Mouse (Mus musculus): ENCODE results near the gene Il12b. TPM values are rescaled to one million over a fixed set of nuclear protein-coding genes. Genes with fewer than 3 reads are reported as not detected.
A peak's percentile ranks its signal among the peaks of the same experiment; 100 is the strongest.

Gene Il12b
- polyA plus RNA-seq, 1 experiment from 2014 or later, result 0.27 TPM

DNA sequence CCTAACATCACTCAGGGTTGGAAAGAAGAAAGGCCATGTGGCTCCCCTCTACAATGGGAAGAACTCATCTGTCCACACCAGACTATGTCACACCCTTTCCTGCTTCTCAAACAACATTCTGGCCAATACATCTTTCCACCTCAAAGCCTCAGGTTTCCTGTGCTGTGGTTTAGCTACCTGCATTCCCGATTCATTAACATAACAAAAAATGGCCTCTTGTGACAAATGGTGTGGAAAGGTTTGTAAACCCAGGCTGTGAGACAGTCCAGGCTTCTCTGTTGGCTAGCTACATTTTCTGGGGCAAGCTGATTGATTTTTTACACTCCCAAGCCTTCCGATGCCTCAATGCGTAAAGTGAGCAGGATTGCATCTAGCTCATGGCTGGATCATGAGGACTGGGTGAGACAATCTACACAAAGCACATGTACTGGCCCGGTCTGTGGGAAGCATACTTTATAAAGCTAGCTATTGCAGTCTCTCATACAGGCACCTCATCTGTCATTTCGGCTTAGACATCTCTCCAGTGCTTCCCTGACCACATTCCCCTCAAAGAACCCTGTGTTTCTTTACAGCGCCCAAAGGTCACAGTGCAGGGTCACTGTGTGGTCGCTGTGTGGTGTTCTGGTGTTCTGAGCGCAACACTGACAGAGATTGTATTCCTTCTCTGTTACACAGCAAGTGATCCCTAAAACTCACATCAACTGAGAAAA, 6.6 kb upstream of the Il12b start:
- Histone ChIP-seq H3K9ac (no peak overlapping the region), H3K4me1 (replicated peaks) (peaks cover 4% of the 10 kb centered on the region), H3K27ac (ENCODE audit: poor library complexity, severe bottlenecking) (no peak overlapping the region), H3K4me2 (no peak overlapping the region), H3K9me3 (replicated peaks) (no peaks in the 10 kb centered on the region), H3K4me3 (no peak overlapping the region), H3K27me3 (replicated peaks) (no peaks in the 10 kb centered on the region), H3K36me3 (no peaks in the 10 kb centered on the region)
- 74% methylated on average over 8 of the region's 8 CpGs for WGBS
- no peak for ATAC-seq (ENCODE audit: insufficient number of reproducible peaks, low FRiP score)

GRCm38 (mm10) chr11:44395401-44395800, 4.5 kb upstream of the Il12b start:
- Histone ChIP-seq H3K9ac (no peak overlapping the region), H3K36me3 (no peaks in the 10 kb centered on the region)
- 79% methylated on average over 4 of the region's 4 CpGs for WGBS

DNA sequence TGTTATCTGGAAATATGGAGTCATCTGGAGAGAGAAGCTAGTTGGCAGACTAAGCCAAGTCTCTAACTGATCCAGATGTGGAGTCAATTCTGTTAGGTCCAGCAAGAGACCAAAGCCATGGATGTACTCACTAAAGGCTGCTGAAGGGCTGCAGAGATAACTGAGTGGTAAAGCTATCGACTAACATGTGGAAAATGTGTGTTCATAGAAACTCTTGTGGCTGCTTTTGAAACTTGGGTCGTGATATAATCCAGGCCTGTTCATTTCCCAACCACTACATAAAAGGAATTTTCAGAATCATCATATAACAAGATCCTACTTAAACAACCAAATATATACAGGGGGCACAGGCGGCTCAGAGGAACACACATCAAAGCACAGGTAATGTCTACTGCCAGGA, 2.3 kb upstream of the Il12b start:
- ATAC-seq (ENCODE audit: insufficient number of reproducible peaks, low FRiP score), result no peak
- no peaks in the 10 kb centered on the region for H3K36me3 ChIP-seq
- 37% methylated on average over 3 of the region's 3 CpGs for WGBS

More at GRCm38 (mm10) chr11:44395401-44395800, 4.5 kb upstream of the Il12b start:
- no peak overlapping the region for H3K4me3 ChIP-seq
- no peak overlapping the region for H3K4me2 ChIP-seq
- no peak for ATAC-seq (ENCODE audit: insufficient number of reproducible peaks, low FRiP score)
- H3K9me3 ChIP-seq (replicated peaks), result no peaks in the 10 kb centered on the region
- peaks cover 10% of the 10 kb centered on the region for H3K4me1 ChIP-seq (replicated peaks)
- H3K27me3 ChIP-seq (replicated peaks), result no peaks in the 10 kb centered on the region
- no peak overlapping the region for H3K27ac ChIP-seq (ENCODE audit: poor library complexity, severe bottlenecking)

DNA sequence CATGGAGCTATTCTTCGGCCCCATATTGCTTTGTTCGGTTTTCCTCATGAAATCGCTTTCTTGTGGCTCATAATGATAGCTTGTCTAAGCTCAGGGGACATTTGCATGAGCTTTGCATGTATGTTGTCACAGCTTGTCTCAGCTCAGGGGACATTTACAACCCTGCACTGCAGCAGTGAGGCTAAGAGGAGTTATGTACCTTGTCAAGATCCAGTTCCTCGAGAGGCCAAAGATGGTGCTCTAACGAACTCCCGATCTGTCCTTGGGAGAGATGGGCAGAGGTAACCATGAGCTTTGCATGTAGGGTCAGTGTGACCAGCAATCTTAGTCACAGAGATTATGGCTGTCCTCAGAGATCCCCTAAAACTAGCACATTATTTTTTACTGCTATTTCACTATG, 1.5 kb upstream of the Il12b start:
- peaks cover 26% of the 10 kb centered on the region for H3K4me1 ChIP-seq (replicated peaks)
- no peak for ATAC-seq (ENCODE audit: insufficient number of reproducible peaks, low FRiP score)
- H3K4me2 ChIP-seq, result 0 out of 2 replicates have a peak overlapping the region, but pooled peaks have one; percentile 62
- no peaks in the 10 kb centered on the region for H3K9me3 ChIP-seq (replicated peaks)
- H3K9ac ChIP-seq, result no peak overlapping the region
- H3K36me3 ChIP-seq, result no peaks in the 10 kb centered on the region
- H3K27me3 ChIP-seq (replicated peaks), result no peaks in the 10 kb centered on the region
- WGBS, result 58% methylated on average over 6 of the region's 6 CpGs
- H3K27ac ChIP-seq (ENCODE audit: poor library complexity, severe bottlenecking), result 0 out of 2 replicates have a peak overlapping the region, but pooled peaks have one; percentile 29
- H3K4me3 ChIP-seq, result no peak overlapping the region

More for the DNA sequence above, 2.3 kb upstream of the Il12b start:
- Histone ChIP-seq H3K27me3 (replicated peaks) (no peaks in the 10 kb centered on the region), H3K9ac (no peak overlapping the region), H3K4me2 (no peak overlapping the region), H3K9me3 (replicated peaks) (no peaks in the 10 kb centered on the region), H3K4me3 (no peak overlapping the region), H3K27ac (ENCODE audit: poor library complexity, severe bottlenecking) (no peak overlapping the region), H3K4me1 (replicated peaks) (peaks cover 26% of the 10 kb centered on the region)

DNA sequence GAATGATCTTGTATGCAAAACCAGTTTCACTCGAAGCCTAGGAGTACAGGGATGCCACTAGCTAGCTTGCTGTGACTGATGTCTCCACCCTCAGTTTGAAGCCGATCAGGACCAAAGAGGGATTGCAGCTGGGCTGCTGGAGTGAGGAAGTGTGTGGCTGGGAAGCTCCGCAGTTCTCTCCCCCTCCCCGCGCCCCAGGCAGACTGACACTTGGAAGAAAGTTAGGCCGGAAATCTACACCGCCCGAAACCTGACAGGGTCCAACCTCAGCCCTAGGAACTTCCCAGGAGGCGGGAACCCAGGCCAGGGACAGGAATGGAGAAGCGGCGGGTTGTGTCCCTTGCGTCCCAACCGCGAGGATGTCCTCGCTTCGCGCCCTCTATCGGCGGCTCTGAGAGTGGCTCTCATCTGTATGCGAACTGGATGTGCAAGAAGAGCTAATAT, 1.1 kb upstream of the Il12b start:
- H3K4me3 ChIP-seq, result peak overlapping the region; percentile 35
- no peaks in the 10 kb centered on the region for H3K9me3 ChIP-seq (replicated peaks)
- H3K36me3 ChIP-seq, result no peaks in the 10 kb centered on the region
- H3K4me1 ChIP-seq (replicated peaks), result peaks cover 26% of the 10 kb centered on the region
- WGBS, result 2% methylated on average over 20 of the region's 20 CpGs
- ATAC-seq (ENCODE audit: insufficient number of reproducible peaks, low FRiP score), result peak; percentile 59; the same call in 1 of the 2 replicates
- H3K4me2 ChIP-seq, result peak overlapping the region; percentile 62
- peak overlapping the region; percentile 65; the same call in 1 of the 2 replicates for H3K9ac ChIP-seq
- H3K27me3 ChIP-seq (replicated peaks), result no peaks in the 10 kb centered on the region
- H3K27ac ChIP-seq (ENCODE audit: poor library complexity, severe bottlenecking), result no peak overlapping the region

DNA sequence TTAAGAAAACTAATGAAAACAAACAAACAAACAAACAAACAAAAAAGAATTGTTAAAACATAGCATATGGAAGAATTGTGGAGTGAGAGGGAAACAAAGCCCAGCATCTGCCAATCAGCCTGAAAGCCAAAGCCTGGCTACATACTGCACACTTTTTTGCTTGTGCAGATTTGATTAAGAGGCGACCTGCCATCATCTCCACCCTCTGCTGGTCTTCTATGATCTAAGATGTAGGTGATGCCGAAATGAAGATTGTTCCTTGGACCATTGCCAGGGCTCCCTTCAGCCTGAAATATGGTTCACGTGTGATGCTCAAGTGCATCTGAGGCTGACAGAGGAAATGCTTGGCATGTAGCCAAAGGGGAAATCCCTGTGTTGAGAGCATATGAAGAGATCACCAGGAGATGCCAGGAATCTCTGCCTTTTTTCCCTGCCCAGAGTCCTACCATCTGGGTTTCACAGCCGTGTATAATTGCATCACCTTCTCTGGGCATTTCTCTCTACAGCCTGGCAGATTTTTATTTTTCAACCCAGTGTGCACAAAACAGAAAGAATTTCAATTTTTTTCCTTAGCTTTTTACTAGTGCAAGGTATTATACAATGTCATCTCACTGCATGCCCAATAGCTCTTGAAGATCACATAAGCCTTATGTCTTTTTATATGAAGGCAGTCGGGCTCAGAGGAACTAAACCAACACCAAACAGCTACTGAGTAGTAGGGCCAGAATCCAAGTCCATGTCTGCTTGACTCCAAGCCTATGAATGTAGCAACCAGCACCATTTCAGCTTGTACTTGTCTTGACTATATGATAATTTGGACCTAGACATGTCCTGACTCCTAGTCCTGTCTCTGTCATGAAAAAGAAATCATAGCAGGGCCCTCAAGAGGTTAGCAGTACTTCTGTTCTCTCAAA, 2.0 kb downstream of the Il12b start:
- Histone ChIP-seq H3K36me3 (no peaks in the 10 kb centered on the region), H3K4me2 (0 out of 2 replicates have a peak overlapping the region, but pooled peaks have one; percentile 3), H3K27me3 (replicated peaks) (no peaks in the 10 kb centered on the region), H3K9me3 (replicated peaks) (no peaks in the 10 kb centered on the region), H3K9ac (no peak overlapping the region), H3K4me3 (no peak overlapping the region), H3K27ac (ENCODE audit: poor library complexity, severe bottlenecking) (peak overlapping the region; percentile 32; the same call in 1 of the 2 replicates), H3K4me1 (replicated peaks) (peaks cover 35% of the 10 kb centered on the region)
- 29% methylated on average over 5 of the region's 5 CpGs for WGBS
- ATAC-seq (ENCODE audit: insufficient number of reproducible peaks, low FRiP score), result peak; percentile 67

DNA sequence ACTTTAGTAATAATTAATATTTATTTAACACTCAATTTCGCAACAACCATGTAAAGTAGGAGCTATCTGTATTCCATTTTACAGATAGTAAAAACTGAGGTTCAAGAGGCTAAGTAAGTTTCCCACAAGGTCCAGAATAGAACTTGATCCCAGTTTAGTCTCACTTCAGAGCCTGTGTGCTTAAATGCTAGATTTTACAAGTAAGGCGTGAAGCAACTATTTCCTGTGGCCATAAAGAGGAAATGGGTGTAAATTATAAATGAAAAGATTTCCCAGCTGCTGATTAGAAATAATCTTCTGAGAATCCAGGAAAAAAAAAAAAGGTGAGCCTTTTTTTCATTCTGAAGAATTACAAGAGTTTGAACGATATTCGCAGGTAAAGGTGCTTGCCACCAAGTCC, 5.2 kb downstream of the Il12b start:
- H3K9me3 ChIP-seq (replicated peaks), result no peaks in the 10 kb centered on the region
- ATAC-seq (ENCODE audit: insufficient number of reproducible peaks, low FRiP score), result no peak

DNA sequence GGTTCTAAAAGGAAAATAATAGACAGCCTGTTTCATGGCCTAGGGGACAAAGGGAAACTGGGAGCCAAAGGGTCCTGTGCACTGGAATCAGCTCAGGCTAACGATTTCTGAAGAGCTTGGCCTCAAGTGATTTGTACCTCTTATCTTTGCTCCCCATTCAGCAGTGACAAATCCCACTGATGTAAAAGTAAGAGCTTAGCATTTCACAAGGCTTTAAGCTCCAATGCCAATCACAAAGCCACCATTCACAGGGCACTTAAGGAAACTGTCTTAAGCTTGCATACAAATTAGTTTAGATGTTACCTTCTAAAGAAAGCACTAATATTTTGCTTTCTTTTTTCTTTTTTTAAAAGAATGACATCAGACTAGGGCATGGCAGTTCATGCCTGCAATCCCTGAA, 6.1 kb downstream of the Il12b start:
- Histone ChIP-seq H3K36me3 (no peaks in the 10 kb centered on the region), H3K9ac (no peak overlapping the region), H3K27ac (ENCODE audit: poor library complexity, severe bottlenecking) (no peak overlapping the region), H3K4me2 (no peak overlapping the region), H3K4me1 (replicated peaks) (peaks cover 23% of the 10 kb centered on the region), H3K9me3 (replicated peaks) (no peaks in the 10 kb centered on the region), H3K27me3 (replicated peaks) (peaks cover 8% of the 10 kb centered on the region), H3K4me3 (no peak overlapping the region)
- ATAC-seq (ENCODE audit: insufficient number of reproducible peaks, low FRiP score), result no peak
- WGBS, result 3% methylated on average over 1 of the region's 1 CpGs

More for the DNA sequence above, 5.2 kb downstream of the Il12b start:
- Histone ChIP-seq H3K4me2 (no peak overlapping the region), H3K4me3 (no peak overlapping the region), H3K9ac (no peak overlapping the region), H3K4me1 (replicated peaks) (peaks cover 25% of the 10 kb centered on the region), H3K27ac (ENCODE audit: poor library complexity, severe bottlenecking) (no peak overlapping the region), H3K36me3 (no peaks in the 10 kb centered on the region), H3K27me3 (replicated peaks) (peaks cover 1% of the 10 kb centered on the region; the same call in 1 of the 2 replicates)
- 91% methylated on average over 4 of the region's 4 CpGs for WGBS

DNA sequence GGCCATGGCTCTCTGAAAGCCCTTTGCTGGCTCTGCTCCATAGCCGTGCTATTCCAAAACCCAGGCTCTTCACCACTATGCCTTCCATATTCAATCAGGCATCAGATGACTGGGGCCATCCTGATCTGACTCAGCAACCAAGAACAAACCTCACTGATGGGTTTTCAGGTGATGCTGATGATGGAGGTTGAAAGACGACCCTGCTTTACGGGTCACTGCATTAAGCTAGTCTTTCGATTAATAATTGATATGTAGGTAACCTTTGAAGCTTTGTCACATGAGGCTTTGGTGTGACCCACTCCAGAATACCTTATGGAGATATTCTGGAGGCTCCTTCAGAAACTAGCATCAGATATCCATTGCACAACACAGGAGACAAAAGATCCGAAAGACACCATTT, 6.6 kb downstream of the Il12b start:
- Histone ChIP-seq H3K9ac (no peak overlapping the region), H3K4me3 (no peak overlapping the region), H3K27me3 (replicated peaks) (peaks cover 13% of the 10 kb centered on the region), H3K27ac (ENCODE audit: poor library complexity, severe bottlenecking) (no peak overlapping the region), H3K4me2 (no peak overlapping the region), H3K9me3 (replicated peaks) (no peaks in the 10 kb centered on the region), H3K4me1 (replicated peaks) (peaks cover 19% of the 10 kb centered on the region), H3K36me3 (no peaks in the 10 kb centered on the region)
- WGBS, result 70% methylated on average over 5 of the region's 5 CpGs
- ATAC-seq (ENCODE audit: insufficient number of reproducible peaks, low FRiP score), result no peak

DNA sequence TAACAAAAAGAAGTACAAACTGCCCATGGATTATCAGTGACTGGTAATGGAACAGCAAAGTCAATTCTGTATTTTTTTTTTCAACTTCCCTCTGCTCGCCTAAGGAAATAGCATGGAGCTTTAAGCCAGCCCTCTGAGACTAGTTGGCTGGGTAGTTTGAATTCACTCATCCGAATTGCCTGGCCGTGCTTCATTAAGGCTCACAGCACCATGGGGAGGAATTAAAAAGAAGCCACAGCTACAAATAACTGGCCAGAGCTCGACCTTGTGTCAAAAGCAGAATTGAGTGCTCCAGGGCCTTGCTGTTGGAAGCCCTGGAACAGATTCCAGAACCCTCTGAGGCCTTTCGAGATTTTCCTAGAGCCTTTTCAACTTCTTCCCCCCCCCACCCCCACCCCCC, 8.8 kb downstream of the Il12b start:
- 61% methylated on average over 5 of the region's 5 CpGs for WGBS
- ATAC-seq (ENCODE audit: insufficient number of reproducible peaks, low FRiP score), result no peak

GRCm38 (mm10) chr11:44410413-44410812, 10.6 kb downstream of the Il12b start:
- no peak overlapping the region for H3K27ac ChIP-seq (ENCODE audit: poor library complexity, severe bottlenecking)
- no peak for ATAC-seq (ENCODE audit: insufficient number of reproducible peaks, low FRiP score)
- 43% methylated on average over 3 of the region's 3 CpGs for WGBS
- H3K4me2 ChIP-seq, result no peak overlapping the region
- no peaks in the 10 kb centered on the region for H3K36me3 ChIP-seq
- H3K4me3 ChIP-seq, result no peak overlapping the region
- H3K9ac ChIP-seq, result no peak overlapping the region
- no peaks in the 10 kb centered on the region for H3K9me3 ChIP-seq (replicated peaks)
- peaks cover 17% of the 10 kb centered on the region for H3K27me3 ChIP-seq (replicated peaks)
- H3K4me1 ChIP-seq (replicated peaks), result peaks cover 7% of the 10 kb centered on the region

More for the DNA sequence above, 8.8 kb downstream of the Il12b start:
- peaks cover 17% of the 10 kb centered on the region for H3K27me3 ChIP-seq (replicated peaks)
- no peak overlapping the region for H3K27ac ChIP-seq (ENCODE audit: poor library complexity, severe bottlenecking)
- H3K9me3 ChIP-seq (replicated peaks), result no peaks in the 10 kb centered on the region
- no peak overlapping the region for H3K4me3 ChIP-seq
- H3K4me1 ChIP-seq (replicated peaks), result peaks cover 8% of the 10 kb centered on the region
- H3K4me2 ChIP-seq, result no peak overlapping the region
- no peaks in the 10 kb centered on the region for H3K36me3 ChIP-seq
- H3K9ac ChIP-seq, result no peak overlapping the region

Measured in heart, embryonic 12.5 days (tissue).